Mouse (Mus musculus): Measurements from ENCODE around the gene Ptpra.

GRCm38 (mm10) chr2:130488600-130488999 lies 38.5 kb downstream of the Ptpra start:
- no peak for TF ChIP-seq CTCF (IDR thresholded peaks at IDR 0.05; ENCODE audit: low read depth)
- no peak for TF ChIP-seq EP300 (IDR thresholded peaks at IDR 0.05; ENCODE audit: low read depth)
